Comparison of ENCODE assay signal across 8 mouse cellular contexts in genomic region chr3:20154531-20155367, GRCm38 (mm10). TPM values are rescaled to one million over a fixed set of nuclear protein-coding genes. Genes with fewer than 3 reads are reported as not detected.
DNase-seq lines count a peak whose midpoint lies in the region; ATAC-seq and TF ChIP-seq lines count a peak whose summit lies in the region.

TSS of gene Gyg (minus strand) at chr3:20155317.

- H3ac ChIP-seq in C2C12 (ENCODE audit: control insufficient read depth, insufficient read length, low read depth) = peak within 1 kb of the TSS; percentile 87

- no peak for TF ChIP-seq CTCF in C2C12 (IDR thresholded peaks at IDR 0.05; ENCODE audit: control insufficient read depth, insufficient read depth, insufficient read length)

- H3K4me3 ChIP-seq in C2C12 (ENCODE audit: insufficient read depth, poor library complexity, severe bottlenecking) = peak within 1 kb of the TSS; percentile 48
- H3K4me3 ChIP-seq in erythroblast, embryonic 14.5 days (replicated peaks) = peak within 1 kb of the TSS; percentile 67
- H3K4me3 ChIP-seq in heart, embryonic 12.5 days = peak within 1 kb of the TSS; percentile 70
- peak within 1 kb of the TSS; percentile 76 for H3K4me3 ChIP-seq in kidney, embryonic 16.5 days (ENCODE audit: low read length)
- peak within 1 kb of the TSS; percentile 73 for H3K4me3 ChIP-seq in liver, embryonic 13.5 days (replicated peaks)
- H3K4me3 ChIP-seq in stomach, embryonic 14.5 days (ENCODE audit: low read depth, low read length) = peak within 1 kb of the TSS; percentile 82

- peak within 1 kb of the TSS; percentile 98 for H3K9ac ChIP-seq in heart, embryonic 12.5 days
- peak within 1 kb of the TSS; percentile 81 for H3K9ac ChIP-seq in kidney, embryonic 16.5 days (replicated peaks; ENCODE audit: low read length)
- peak within 1 kb of the TSS; percentile 80 for H3K9ac ChIP-seq in liver, embryonic 13.5 days
- peak within 1 kb of the TSS; percentile 83 for H3K9ac ChIP-seq in stomach, embryonic 14.5 days (replicated peaks; ENCODE audit: low read depth, low read length)

- peak; percentile 95 for ATAC-seq in heart, embryonic 12.5 days (ENCODE audit: insufficient number of reproducible peaks, low FRiP score)
- peak; percentile 97 for ATAC-seq in kidney, embryonic 16.5 days (ENCODE audit: low FRiP score, low TSS enrichment)
- peak; percentile 92 for ATAC-seq in liver, embryonic 13.5 days (ENCODE audit: low read depth)
- ATAC-seq in stomach, embryonic 14.5 days (ENCODE audit: insufficient number of reproducible peaks, insufficient read depth, low FRiP score, low read depth) = peak; percentile 92

- under 1% methylated on average over 73 of the region's 73 CpGs for WGBS in heart, embryonic 12.5 days
- WGBS in kidney, embryonic 16.5 days = under 1% methylated on average over 65 of the region's 73 CpGs
- under 1% methylated on average over 73 of the region's 73 CpGs for WGBS in liver, embryonic 13.5 days (ENCODE audit: insufficient replicate concordance)
- under 1% methylated on average over 73 of the region's 73 CpGs for WGBS in stomach, embryonic 14.5 days

- peak within 1 kb of the TSS; percentile 80 for H3K27ac ChIP-seq in heart, embryonic 12.5 days (ENCODE audit: poor library complexity, severe bottlenecking)
- no peak within 1 kb of the TSS for H3K27ac ChIP-seq in kidney, embryonic 16.5 days (ENCODE audit: low read length)
- 0 out of 2 replicates have a peak within 1 kb of the TSS, but pooled peaks have one; percentile 13 for H3K27ac ChIP-seq in liver, embryonic 13.5 days
- H3K27ac ChIP-seq in stomach, embryonic 14.5 days (ENCODE audit: low read length) = no peak within 1 kb of the TSS

- H3K36me3 ChIP-seq in C2C12 (ENCODE audit: control insufficient read depth, insufficient read depth) = no peaks in the 10 kb centered on the region
- H3K36me3 ChIP-seq in erythroblast, embryonic 14.5 days (ENCODE audit: control insufficient read depth) = peaks cover 4% of the 10 kb centered on the region; the same call in 1 of the 2 replicates
- peaks cover 28% of the 10 kb centered on the region for H3K36me3 ChIP-seq in heart, embryonic 12.5 days
- H3K36me3 ChIP-seq in kidney, embryonic 16.5 days (ENCODE audit: insufficient read depth, low read length) = no peaks in the 10 kb centered on the region
- H3K36me3 ChIP-seq in liver, embryonic 13.5 days = peaks cover 8% of the 10 kb centered on the region
- H3K36me3 ChIP-seq in stomach, embryonic 14.5 days (ENCODE audit: control insufficient read depth, insufficient read depth, low read length) = no peaks in the 10 kb centered on the region; the same call in 1 of the 2 replicates

- peak; percentile 56 for DNase-seq in brain, adult 2 months (ENCODE audit: low read depth, low spot score)
- DNase-seq in liver, embryonic 13.5 days = peak; percentile 45
- DNase-seq in natural killer cell, adult 2 months (ENCODE audit: low spot score in 2 of 2) = peak; percentile 40 to 44

- H3K79me3 ChIP-seq in C2C12 (ENCODE audit: low read depth) = no peaks in the 10 kb centered on the region

- no peaks in the 10 kb centered on the region for H3K79me2 ChIP-seq in C2C12 (ENCODE audit: control insufficient read depth, insufficient read depth)

- H3K4me1 ChIP-seq in erythroblast, embryonic 14.5 days (ENCODE audit: control insufficient read depth) = peaks cover 9% of the 10 kb centered on the region
- H3K4me1 ChIP-seq in heart, embryonic 12.5 days (replicated peaks) = peaks cover 35% of the 10 kb centered on the region
- no peaks in the 10 kb centered on the region for H3K4me1 ChIP-seq in kidney, embryonic 16.5 days (ENCODE audit: insufficient read depth, low read length)
- peaks cover 12% of the 10 kb centered on the region for H3K4me1 ChIP-seq in liver, embryonic 13.5 days (replicated peaks)
- no peaks in the 10 kb centered on the region for H3K4me1 ChIP-seq in stomach, embryonic 14.5 days (ENCODE audit: control insufficient read depth, insufficient read depth, low read length)

- peak within 1 kb of the TSS; percentile 79 for H3K4me2 ChIP-seq in heart, embryonic 12.5 days
- peak within 1 kb of the TSS; percentile 68 for H3K4me2 ChIP-seq in kidney, embryonic 16.5 days (replicated peaks; ENCODE audit: low read depth, low read length)
- H3K4me2 ChIP-seq in liver, embryonic 13.5 days = peak within 1 kb of the TSS; percentile 83
- H3K4me2 ChIP-seq in stomach, embryonic 14.5 days (replicated peaks; ENCODE audit: low read depth, low read length) = peak within 1 kb of the TSS; percentile 81

- H3K27me3 ChIP-seq in C2C12 (ENCODE audit: control insufficient read depth, insufficient read depth, insufficient read length) = no peaks in the 10 kb centered on the region
- no peaks in the 10 kb centered on the region for H3K27me3 ChIP-seq in erythroblast, embryonic 14.5 days (ENCODE audit: control insufficient read depth)
- no peaks in the 10 kb centered on the region for H3K27me3 ChIP-seq in heart, embryonic 12.5 days (replicated peaks)
- no peaks in the 10 kb centered on the region for H3K27me3 ChIP-seq in kidney, embryonic 16.5 days (ENCODE audit: insufficient read depth, low read length)
- no peaks in the 10 kb centered on the region for H3K27me3 ChIP-seq in liver, embryonic 13.5 days
- no peaks in the 10 kb centered on the region for H3K27me3 ChIP-seq in stomach, embryonic 14.5 days (ENCODE audit: control insufficient read depth, insufficient read depth, low read length)

- H3K9me3 ChIP-seq in erythroblast, embryonic 14.5 days (ENCODE audit: control insufficient read depth, low read length) = no peaks in the 10 kb centered on the region
- H3K9me3 ChIP-seq in heart, embryonic 12.5 days (replicated peaks) = peaks cover 3% of the 10 kb centered on the region; the same call in 1 of the 2 replicates
- H3K9me3 ChIP-seq in kidney, embryonic 16.5 days (ENCODE audit: low read length) = no peaks in the 10 kb centered on the region; the same call in 1 of the 2 replicates
- H3K9me3 ChIP-seq in liver, embryonic 13.5 days (replicated peaks) = 0 out of 2 replicates have a peak, but pooled peaks cover 4% of the 10 kb centered on the region
- H3K9me3 ChIP-seq in stomach, embryonic 14.5 days (ENCODE audit: control insufficient read depth, low read depth, low read length) = no peaks in the 10 kb centered on the region

TF ChIP-seq in C2C12, 6 proteins besides CTCF, POLR2A, EP300 and RAD21:
- TF ChIP-seq FOSL1 (IDR thresholded peaks at IDR 0.05; ENCODE audit: insufficient read depth, low read length, poor library complexity, severe bottlenecking) (no peak), USF1 (IDR thresholded peaks at IDR 0.05; ENCODE audit: low read depth) (peak; percentile 81)

RNA-seq across cellular contexts. Expression of gene Gyg, which starts in this region (rescaled TPM):
- 20.6 TPM for polyA plus RNA-seq in C2C12 (2012; fragmentation: generic; extraction: Trizol)
- polyA plus RNA-seq in erythroblast, embryonic 14.5 days (2012) = 0.10 and 0.16 TPM in 2 replicates
- 687 and 707 TPM in 2 replicates for polyA plus RNA-seq in heart, embryonic 12.5 days (2016; fragmentation: Nextera tagmentation; extraction: Ambion mirVana)
- polyA plus RNA-seq in kidney, embryonic 16.5 days (2015; fragmentation: Nextera tagmentation; extraction: Ambion mirVana) = 46.4 and 48.0 TPM in 2 replicates
- polyA plus RNA-seq in liver, embryonic 13.5 days (2015; fragmentation: Nextera tagmentation; extraction: Ambion mirVana) = 25.6 and 28.5 TPM in 2 replicates
- polyA plus RNA-seq in stomach, embryonic 14.5 days (2014; fragmentation: Nextera tagmentation; extraction: Ambion mirVana) = 68.4 and 71.0 TPM in 2 replicates

Comparison
In these comparisons a context has a peak if more than half of its experiments do, and no peak if none do; other contexts are left out.
1. RNA of gene Gyg (polyA plus RNA-seq): 687 to 707 TPM in heart, embryonic 12.5 days, 68.4 to 71.0 TPM in stomach, embryonic 14.5 days, 46.4 to 48.0 TPM in kidney, embryonic 16.5 days, 25.6 to 28.5 TPM in liver, embryonic 13.5 days and 20.6 TPM in C2C12 (single experiment); 0.10 to 0.16 TPM in erythroblast, embryonic 14.5 days; every median in the first group is over 10 times any median in the second.
2. H3K27ac ChIP-seq: peak in heart, embryonic 12.5 days (single experiment) and liver, embryonic 13.5 days (single experiment); none in kidney, embryonic 16.5 days (single experiment) and stomach, embryonic 14.5 days (single experiment).
3. Peak in every context shown above with its lines, with median percentiles within 50 percentile points of each other: H3K4me3 ChIP-seq, DNase-seq, ATAC-seq, H3K4me2 ChIP-seq and H3K9ac ChIP-seq.